Mouse (Mus musculus): ENCODE data around the gene Notch2.
"Not testable (repeated sequence)": the region's sequence is repeated elsewhere in the genome, so short reads cannot be mapped to it uniquely, and the experiment has no call there.

The Notch2 gene

DNA sequence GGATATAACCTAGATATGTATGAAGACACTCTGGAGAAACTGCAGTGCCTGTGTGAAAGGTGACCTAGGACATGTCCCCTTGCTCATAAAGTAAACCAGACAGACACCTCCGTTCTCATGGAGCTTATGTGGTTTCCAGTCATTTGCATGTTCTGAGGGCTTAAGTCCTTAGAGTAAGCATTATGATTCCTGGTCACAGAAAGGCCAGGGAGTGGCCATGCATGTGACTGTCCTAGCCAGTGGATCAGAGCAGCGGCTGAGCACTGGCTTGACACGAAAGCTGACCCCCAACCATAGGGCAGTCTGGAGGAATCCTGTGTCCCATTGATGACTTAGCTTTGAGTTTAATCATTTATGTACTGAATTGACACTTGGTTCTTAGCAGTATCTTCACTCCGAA is 14.7 kb downstream of the Notch2 start:
- DNase-seq (ENCODE audit: low spot score in 2 of 2), result no peak

DNA sequence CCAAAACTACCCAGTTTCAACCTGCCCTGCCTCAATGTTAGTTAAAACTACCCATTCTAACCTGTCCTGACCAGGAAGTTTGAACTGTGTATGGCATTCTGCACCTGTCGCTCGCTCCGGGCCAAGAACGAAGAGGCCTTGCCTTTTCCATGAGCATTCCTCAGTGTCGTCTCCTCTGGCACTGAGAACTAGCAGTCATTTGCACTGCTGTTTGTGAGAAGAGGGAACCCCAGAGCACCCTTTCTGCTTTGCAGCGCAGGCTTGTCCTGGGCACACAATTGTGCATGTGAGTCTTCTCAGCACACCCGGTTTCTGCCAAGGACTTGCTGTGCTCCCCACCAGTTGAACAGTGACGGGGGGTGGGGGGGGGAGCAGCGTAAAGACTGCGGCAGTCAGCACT is 15.6 kb downstream of the Notch2 start:
- DNase-seq (ENCODE audit: low spot score in 2 of 2), result no peak

DNA sequence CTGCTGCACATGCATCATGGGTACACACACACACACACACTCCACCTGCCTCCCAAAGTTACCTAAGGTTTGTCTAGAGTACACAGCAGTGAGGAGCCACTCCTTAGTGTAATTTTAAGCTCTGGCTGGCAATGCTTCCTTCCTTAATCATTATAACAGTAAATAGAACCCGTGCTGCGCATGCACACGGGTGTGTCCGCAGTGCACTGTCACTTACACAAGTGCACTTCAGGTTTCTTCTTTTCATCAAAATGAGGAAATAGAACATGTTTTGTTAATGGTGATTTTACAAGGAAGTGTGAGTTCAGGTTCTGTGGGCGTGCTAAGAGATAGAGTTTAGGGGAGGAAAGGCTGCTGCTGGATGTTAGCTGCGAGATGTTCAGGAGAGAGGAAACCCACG is 17.8 kb downstream of the Notch2 start:
- DNase-seq (ENCODE audit: low spot score in 2 of 2), result no peak

GRCm38 (mm10) chr3:98032191-98032590 is 18.9 kb downstream of the Notch2 start:
- DNase-seq (ENCODE audit: low spot score in 2 of 2), result no peak

GRCm38 (mm10) chr3:98032944-98033343 is 19.6 kb downstream of the Notch2 start:
- no peak for DNase-seq (ENCODE audit: low spot score in 2 of 2)

DNA sequence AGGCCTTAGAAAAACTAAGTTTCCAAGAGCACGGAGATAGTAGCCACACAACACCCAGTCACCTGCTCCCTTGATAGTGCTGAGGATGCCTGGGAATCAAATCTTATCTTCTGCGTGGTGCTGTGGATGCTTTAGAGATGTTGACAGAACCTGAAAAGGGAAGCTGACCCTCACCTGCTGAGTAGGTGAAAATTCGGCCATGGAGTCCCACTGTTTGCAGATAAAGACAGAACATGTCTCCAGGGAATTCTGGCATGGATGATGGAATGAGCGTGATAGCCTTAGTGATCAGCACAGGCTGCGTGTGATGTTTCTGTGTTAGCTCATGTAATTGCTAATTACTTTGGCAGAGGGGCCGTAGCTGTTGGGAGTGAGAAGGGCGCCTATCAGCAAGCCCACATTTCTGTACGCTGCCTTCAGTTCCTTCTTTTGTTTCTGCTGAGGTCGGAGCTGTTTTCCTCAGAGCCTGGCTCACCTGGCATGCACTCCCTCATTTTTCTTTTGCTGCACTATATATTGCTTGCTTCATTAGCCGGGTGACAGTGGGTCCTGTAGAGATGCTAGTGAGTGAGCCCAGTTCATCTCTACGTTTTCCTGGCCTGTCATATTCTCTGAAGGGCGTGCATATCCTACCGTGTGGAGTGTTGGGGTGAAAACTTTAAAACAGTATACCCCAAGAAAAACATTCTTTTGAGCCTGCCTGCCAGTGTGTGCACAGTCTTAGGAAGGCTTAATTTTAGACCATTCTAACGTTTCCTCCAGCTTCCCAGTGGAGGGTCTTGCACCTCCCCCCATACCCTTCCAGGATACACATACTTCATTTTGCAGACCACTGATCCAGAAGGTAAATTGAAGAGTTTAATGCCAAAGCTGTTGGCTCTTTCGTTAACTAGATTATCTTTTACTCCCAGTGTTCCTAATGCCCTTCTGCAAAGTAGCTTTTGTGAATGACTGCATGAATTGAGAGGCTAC is 21.6 kb downstream of the Notch2 start:
- DNase-seq (ENCODE audit: low spot score in 2 of 2), result no peak

DNA sequence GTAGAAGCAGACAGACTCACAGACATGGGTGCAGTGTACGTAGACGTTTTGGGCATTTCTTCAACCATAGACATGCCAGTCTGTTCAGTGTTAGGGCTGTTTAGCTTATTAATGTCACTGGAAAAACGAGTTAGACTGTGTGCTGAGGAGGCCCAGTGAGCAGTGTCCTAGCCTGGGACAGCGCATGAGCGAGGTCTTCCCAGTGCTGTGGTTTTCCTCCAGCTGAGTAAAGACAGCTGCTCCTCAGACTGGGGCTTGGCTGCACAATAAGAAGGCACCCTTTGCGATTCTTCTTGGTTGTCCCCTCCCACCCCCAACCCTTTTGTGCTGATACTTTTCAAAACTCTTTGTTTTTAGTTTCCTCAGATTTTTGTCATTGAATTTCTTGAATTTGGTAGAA is 22.8 kb downstream of the Notch2 start:
- no peak for DNase-seq (ENCODE audit: low spot score in 2 of 2)

GRCm38 (mm10) chr3:98037151-98037550 is 23.8 kb downstream of the Notch2 start:
- DNase-seq (ENCODE audit: low spot score in 2 of 2), result no peak

DNA sequence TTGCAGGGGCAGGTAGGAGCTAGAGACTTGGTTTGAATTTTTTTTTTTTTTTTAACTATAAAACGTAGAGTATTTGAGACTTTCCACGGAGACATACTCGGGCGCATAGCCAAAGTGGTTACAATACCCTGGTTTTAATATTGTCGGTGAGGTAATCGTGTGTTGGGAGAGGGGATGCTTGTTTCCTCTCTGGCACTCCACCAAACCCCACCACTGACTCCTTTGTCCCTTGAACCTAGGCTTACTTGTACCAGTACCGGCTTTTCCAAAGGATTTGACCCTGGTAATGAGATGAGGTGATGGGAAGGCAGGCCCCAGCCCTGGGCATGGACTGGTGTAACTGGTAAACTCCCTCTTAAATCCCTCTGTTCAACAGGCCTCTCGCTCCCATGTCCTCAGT is 25.3 kb downstream of the Notch2 start:
- no peak for DNase-seq (ENCODE audit: low spot score in 2 of 2)

- DNase-seq (ENCODE audit: low spot score in 2 of 2), result no peak
These were observed 25.9 kb downstream of the Notch2 start for GRCm38 (mm10) chr3:98039223-98039622.

DNA sequence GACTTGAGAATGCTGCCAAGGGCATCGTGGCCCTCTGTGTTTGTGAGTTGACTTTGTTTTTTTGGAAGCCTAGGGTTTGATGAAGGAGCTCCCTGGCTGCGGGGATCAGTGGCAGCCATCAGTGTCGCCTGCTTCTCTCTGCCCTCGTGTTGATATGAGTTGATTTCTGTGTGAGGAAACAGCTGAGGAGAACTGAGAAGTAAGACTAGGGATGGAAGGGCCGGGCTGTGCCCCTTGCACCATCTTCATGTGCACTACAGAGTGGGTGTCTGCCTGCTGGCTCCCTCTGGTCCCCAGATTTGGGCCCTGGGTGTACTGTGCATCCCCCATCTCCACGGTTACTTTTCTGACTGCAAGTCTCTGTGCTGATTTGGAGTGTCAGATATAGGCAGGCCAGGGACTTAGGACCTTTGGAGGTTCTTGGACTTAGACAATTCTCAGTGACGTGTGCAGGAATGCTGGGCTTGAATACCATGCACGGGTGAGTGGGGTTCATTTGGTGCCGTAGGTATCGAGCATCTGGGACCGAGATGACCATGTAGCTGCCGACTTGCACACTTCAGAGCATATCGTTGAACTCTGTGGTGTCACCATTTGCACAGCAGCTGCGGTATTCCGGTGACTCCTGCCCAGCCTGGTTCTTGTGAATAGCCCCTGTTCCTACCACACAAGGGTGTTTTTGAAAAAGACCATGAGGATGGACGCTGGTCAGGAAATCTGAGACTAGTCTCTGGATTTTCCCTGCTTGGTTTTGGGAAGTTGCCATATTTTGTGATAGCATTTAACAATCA is 26.5 kb downstream of the Notch2 start:
- DNase-seq (ENCODE audit: low spot score in 2 of 2), result no peak

GRCm38 (mm10) chr3:98040836-98041235 is 27.5 kb downstream of the Notch2 start:
- no peak for DNase-seq (ENCODE audit: low spot score in 2 of 2)

GRCm38 (mm10) chr3:98042301-98042700 is 29.0 kb downstream of the Notch2 start:
- DNase-seq (ENCODE audit: low spot score in 2 of 2), result no peak

DNA sequence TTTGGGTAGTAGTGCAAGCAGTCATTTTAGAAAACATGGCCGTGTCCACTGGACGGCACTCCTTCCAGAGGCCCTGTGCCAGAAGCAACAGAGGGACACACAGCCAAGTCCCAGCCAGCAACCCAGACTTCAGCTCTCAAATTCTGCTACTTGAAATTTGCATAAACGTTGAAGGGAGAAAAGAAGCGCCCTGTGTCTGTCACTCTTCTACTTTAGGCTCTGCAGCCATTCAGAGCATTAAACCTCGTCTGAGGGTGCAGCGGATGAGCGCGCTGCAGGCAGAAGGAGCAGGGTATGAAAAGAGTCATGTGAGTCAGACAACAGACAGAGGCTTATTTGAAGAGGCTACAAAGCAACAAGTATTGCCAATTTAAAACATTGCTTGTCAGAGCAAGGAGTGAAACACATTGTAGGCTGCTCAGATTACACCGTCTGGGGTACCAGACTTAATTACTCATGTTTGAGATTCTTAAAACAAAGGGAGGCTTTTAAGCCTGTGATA is 29.7 kb downstream of the Notch2 start:
- DNase-seq (ENCODE audit: low spot score in 2 of 2), result peak; percentile 72 to 79

DNA sequence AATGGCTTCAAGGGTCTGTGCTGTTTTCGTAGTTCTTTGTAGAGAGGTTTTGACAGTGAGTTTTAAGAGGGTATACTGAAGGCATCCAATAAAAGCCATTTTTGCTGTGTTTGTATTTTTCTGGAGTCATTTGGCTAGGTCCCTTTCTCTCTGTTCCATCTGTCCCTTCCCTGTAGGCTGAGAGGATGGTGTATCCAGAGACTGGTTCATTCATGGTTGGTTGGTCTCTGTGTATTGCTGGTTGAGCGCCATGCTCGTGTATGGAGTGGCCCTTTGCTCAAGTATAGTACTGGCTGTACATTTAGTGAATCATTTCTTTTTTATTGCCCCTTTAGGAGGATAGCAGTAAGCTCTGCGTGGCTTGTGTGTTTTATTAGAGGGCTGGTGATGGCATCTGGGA is 30.3 kb downstream of the Notch2 start:
- DNase-seq (ENCODE audit: low spot score in 2 of 2), result no peak

- DNase-seq (ENCODE audit: low spot score in 2 of 2), result no peak
These were observed 31.5 kb downstream of the Notch2 start for GRCm38 (mm10) chr3:98044768-98045368.

DNA sequence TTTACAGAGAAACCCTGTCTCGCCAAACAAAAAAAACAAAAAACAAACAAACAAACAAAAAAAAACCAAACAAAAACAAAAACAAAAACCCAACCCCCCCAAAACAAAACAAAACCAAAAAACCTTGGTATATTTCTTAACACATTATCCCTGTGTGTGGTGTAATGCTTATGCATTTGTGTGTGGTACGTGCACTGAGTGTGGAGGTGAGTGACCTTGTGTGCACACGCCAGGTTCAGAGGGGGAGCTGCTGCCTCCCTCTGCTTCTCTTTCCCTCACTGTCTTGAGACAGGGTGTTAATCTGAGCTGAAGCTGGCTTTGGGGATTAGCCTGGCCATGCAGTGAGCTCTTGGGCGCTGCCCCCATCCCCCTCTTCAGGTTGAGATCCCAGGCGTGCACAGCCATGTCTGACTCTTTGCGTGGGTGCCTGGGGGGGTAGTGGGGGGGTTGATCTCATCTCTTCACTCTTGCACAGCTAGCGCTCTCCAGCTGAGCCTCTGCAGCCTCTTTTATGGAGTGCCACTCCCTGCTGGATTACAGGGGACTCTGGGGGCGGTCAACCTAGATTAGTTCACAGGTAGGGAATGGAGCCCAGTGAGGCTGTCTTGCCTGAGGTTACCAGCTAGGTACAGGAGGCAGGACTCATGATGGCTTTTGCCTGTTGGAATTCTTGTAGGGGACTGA is 32.3 kb downstream of the Notch2 start:
- no peak for DNase-seq (ENCODE audit: low spot score in 2 of 2)

GRCm38 (mm10) chr3:98046305-98046704 is 33.0 kb downstream of the Notch2 start:
- peak in 1 of 2 experiments; percentile 49 for DNase-seq (ENCODE audit: low spot score in 2 of 2)

DNA sequence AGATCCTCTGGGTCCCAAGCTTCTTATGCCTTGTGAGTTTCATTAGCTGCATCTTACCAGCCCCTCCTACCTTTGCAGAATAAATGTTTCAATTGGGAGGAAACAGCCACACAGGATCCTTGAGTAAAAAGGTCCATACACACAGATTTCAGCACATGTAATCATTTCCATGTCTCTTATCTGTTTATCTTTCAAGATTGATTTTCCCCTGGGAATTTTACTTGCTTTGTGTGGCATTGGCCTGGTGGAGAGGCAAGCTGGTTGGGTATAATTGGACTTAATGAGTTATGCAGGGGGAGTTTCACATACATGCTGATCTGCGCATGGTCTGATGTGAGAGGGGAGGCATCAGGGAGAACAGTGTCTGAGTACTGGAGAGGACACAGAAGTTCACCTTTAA is 36.3 kb downstream of the Notch2 start:
- no peak for DNase-seq (ENCODE audit: low spot score in 2 of 2)

DNA sequence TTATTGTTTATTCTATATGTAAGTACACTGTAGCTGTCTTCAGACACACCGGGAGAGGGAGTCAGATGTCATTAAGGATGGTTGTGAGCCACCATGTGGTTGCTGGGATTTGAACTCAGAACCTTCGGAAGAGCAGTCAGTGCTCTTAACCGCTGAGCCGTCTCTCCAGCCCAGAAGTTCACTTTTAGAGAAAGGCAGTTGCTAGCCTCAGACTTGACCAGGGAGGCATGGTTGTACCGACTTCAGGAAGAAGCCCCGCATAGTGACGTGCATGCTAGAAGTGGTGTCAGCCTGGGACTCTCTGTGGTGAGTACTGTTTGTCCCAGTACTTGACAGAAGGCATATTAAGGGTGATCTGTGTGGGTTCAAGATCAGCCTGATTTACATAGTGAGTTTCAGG is 36.8 kb downstream of the Notch2 start:
- DNase-seq (ENCODE audit: low spot score in 2 of 2), result not testable (repeated sequence)

All from right cerebral cortex, postnatal 10 days (tissue).